Mouse (Mus musculus) liver, embryonic 11.5 days (tissue): ENCODE data around the gene Tmem260. TPM values are rescaled to one million over a fixed set of nuclear protein-coding genes. Genes with fewer than 3 reads are reported as not detected.

Experiments
- ATAC-seq: fragments of 200-750 bp; cut with Nextera tagmentation; replicated peaks from 2 replicates; pipeline ENCODE4 v1.8.0; 2017; ENCODE audit warnings: moderate number of reproducible peaks, mild to moderate bottlenecking, moderate TSS enrichment, moderate library complexity; ENCODE audit not compliant: low FRiP score
- DNase-seq: peaks from one replicate; pipeline ENCODE4 v3.0.0-alpha.2; 2017; ENCODE audit warnings: low spot score
- H3K27ac ChIP-seq: fragments of 300-500 bp; sonication (generic); 2 replicates; pipeline ENCODE4 v1.5.1; 2014; ENCODE audit warnings: mild to moderate bottlenecking, low read depth, low read length, control low read depth
- H3K27me3 ChIP-seq: fragments of 300-500 bp; sonication (generic); replicated peaks from 2 replicates; pipeline ENCODE4 v1.6.1; 2014; ENCODE audit warnings: low read length, mixed read lengths; ENCODE audit not compliant: control insufficient read depth, insufficient read depth
- H3K36me3 ChIP-seq: fragments of 300-500 bp; sonication (generic); 2 replicates; pipeline ENCODE4 v1.6.1; 2014; ENCODE audit warnings: mild to moderate bottlenecking, low read length, moderate library complexity, mixed read lengths; ENCODE audit not compliant: control insufficient read depth, insufficient read depth
- H3K4me1 ChIP-seq: fragments of 300-500 bp; sonication (generic); replicated peaks from 2 replicates; pipeline ENCODE4 v1.6.1; 2014; ENCODE audit warnings: low read length, mixed read lengths; ENCODE audit not compliant: control insufficient read depth, insufficient read depth
- H3K4me2 ChIP-seq: fragments of 300-500 bp; sonication (generic); 2 replicates; pipeline ENCODE4 v1.6.1; 2014; ENCODE audit warnings: mild to moderate bottlenecking, control low read depth, moderate library complexity
- H3K4me3 ChIP-seq: fragments of 300-500 bp; sonication (generic); 2 replicates; pipeline ENCODE4 v1.5.1; 2014; ENCODE audit warnings: low read depth, low read length, control low read depth
- H3K9ac ChIP-seq: fragments of 300-500 bp; sonication (generic); 2 replicates; pipeline ENCODE4 v1.6.1; 2014; ENCODE audit warnings: low read depth, low read length, control low read depth
- H3K9me3 ChIP-seq: fragments of 300-500 bp; sonication (generic); 2 replicates; pipeline ENCODE4 v1.6.1; 2016; ENCODE audit warnings: low read length, inconsistent platforms, mixed read lengths; ENCODE audit not compliant: control insufficient read depth
- WGBS: fragments of 180-500 bp; shearing (Covaris S2); extraction: QIAGEN DNeasy Blood & Tissue Kit; methylation state at CpG from one replicate; pipeline ENCODE4 v1.1.7; 2014; 5-methylcytosine and 5-hydroxymethylcytosine counted together
- polyA plus RNA-seq: library from polyadenylated mRNA; unstranded; fragments of >200 nt; fragmentation: Nextera tagmentation; extraction: Ambion mirVana; gene quantifications from 2 replicates; pipeline ENCODE4 v1.2.1, GENCODE M21; 2014

Tmem260 gene
- polyA plus RNA-seq, 1 experiment from 2014 or later: 13.8 TPM

DNA sequence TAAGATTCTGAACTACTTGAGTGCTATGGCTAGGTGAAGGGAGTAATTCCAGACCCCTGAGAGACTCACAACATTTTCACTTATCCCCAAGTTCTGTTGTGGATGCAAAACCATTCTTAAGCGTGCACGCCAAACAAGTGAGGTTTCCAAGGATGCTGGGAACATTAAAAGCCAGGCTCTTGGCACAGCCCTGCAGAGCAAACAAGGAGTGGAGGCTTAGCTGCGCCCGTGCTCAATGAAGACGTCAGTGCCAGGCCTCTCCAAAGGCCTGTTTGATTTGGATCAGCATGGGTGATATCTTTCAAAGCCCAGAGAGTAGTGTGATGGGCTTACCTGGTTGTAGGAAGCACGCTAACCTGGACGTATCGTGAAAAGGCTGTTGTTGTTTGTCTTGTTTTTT, 69.6 kb downstream of the Tmem260 start:
- ATAC-seq (no peak), DNase-seq (no peak)
- Histone ChIP-seq H3K4me1 (no peaks in the 10 kb centered on the region), H3K36me3 (no peaks in the 10 kb centered on the region), H3K9me3 (no peaks in the 10 kb centered on the region), H3K4me2 (no peak overlapping the region), H3K9ac (no peak overlapping the region), H3K27me3 (no peaks in the 10 kb centered on the region), H3K4me3 (no peak overlapping the region), H3K27ac (no peak overlapping the region)
- WGBS: 87% methylated on average over 8 of the region's 8 CpGs

DNA sequence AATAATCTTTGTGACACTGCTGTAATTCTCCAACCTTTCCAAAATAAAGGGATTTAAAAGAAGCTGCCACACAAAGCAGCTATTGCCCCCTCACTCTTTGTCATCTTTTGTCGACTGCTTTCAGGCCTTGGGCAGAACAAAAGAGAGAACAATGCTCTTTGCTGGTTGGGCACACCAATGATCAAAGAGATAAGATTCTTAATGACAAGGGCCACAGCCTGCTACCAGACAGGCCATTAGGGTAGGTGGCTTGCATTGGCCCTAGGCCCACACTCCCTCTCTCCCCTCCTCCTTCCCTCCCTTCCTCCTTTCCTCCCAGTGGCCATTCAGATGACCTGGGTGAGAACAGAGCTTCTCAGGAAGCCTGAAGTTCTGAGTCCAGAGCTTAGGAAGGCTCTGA, 77.4 kb downstream of the Tmem260 start:
- DNase-seq (no peak), ATAC-seq (no peak)
- Histone ChIP-seq H3K36me3 (no peaks in the 10 kb centered on the region), H3K9me3 (no peaks in the 10 kb centered on the region), H3K27me3 (no peaks in the 10 kb centered on the region; the same call in 1 of the 2 replicates), H3K9ac (no peak overlapping the region), H3K4me1 (no peaks in the 10 kb centered on the region), H3K27ac (no peak overlapping the region), H3K4me3 (no peak overlapping the region), H3K4me2 (no peak overlapping the region)
- WGBS: 32% methylated on average over 1 of the region's 1 CpGs

DNA sequence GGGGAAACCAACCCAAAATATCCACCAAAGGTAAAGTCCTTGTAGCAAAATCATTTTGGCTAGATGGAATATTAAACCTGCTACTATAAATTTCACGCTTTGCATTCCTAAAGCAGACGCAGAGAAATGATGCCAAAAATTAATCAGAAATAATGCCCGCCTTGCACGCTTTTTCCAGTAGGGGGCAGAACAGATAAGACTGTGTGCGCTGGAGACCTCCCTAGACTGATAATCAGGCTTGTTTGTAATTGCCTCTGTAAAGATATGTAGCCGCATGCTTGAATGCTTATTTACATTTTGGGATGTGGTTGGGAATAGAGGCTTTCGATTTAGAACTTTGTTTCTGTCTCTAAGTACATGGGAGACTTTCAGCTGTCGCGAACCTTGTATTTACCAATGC, 78.2 kb downstream of the Tmem260 start:
- Histone ChIP-seq H3K9me3 (no peaks in the 10 kb centered on the region), H3K4me3 (no peak overlapping the region), H3K36me3 (no peaks in the 10 kb centered on the region), H3K9ac (no peak overlapping the region), H3K4me1 (no peaks in the 10 kb centered on the region), H3K27ac (no peak overlapping the region), H3K27me3 (no peaks in the 10 kb centered on the region; the same call in 1 of the 2 replicates), H3K4me2 (no peak overlapping the region)
- WGBS: 51% methylated on average over 9 of the region's 9 CpGs
- no peak for DNase-seq
- no peak for ATAC-seq

DNA sequence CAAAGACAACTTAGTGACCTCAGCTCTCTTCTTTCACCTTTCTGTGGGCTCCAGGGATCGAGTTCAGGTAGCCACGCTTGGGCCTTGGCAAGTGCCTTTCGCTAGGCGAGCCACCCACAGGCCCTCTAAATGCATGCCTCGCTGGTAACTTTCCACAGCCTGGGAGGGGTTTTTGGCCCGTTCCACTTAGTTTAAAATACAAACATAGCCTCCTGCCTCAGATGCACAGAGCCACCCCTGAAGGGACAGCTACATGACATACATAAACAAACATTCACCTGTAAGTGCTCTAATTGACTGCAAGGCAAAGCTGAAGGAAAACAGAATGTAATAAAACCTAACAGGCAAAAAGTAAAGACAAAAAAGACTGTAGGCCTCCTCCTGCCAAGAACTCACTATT, 79.1 kb downstream of the Tmem260 start:
- ATAC-seq (no peak), DNase-seq (no peak)
- H3K4me1 ChIP-seq: no peaks in the 10 kb centered on the region
- no peaks in the 10 kb centered on the region for H3K36me3 ChIP-seq
- no peak overlapping the region for H3K9ac ChIP-seq
- no peak overlapping the region for H3K27ac ChIP-seq
- WGBS: 67% methylated on average over 6 of the region's 6 CpGs
- H3K4me3 ChIP-seq: no peak overlapping the region
- H3K4me2 ChIP-seq: no peak overlapping the region
- no peaks in the 10 kb centered on the region for H3K9me3 ChIP-seq
- no peaks in the 10 kb centered on the region; the same call in 1 of the 2 replicates for H3K27me3 ChIP-seq

DNA sequence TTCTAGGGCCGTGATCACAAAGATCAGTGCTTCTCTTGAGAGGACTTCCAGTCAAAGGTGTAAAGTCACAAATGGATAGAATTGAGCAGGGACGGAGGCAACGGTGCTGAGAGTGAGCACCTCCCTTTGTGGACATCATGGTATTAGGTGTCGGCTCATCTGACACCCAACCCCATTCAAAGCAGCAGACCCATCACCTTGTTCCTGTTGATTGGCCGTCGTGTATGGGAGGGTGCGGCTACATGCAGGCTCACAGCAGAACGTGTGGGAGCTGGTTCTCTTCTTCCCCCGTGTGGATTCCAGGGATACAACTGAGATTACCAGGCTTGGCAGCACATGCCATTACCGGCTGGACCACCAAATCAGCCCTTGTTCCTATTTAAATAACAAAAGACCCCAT, 84.7 kb downstream of the Tmem260 start:
- ATAC-seq: no peak
- Histone ChIP-seq H3K9ac (no peak overlapping the region), H3K4me3 (no peak overlapping the region), H3K9me3 (no peaks in the 10 kb centered on the region), H3K36me3 (no peaks in the 10 kb centered on the region), H3K4me2 (no peak overlapping the region), H3K27ac (no peak overlapping the region), H3K4me1 (no peaks in the 10 kb centered on the region), H3K27me3 (no peaks in the 10 kb centered on the region)
- DNase-seq: no peak
- 64% methylated on average over 10 of the region's 10 CpGs for WGBS

DNA sequence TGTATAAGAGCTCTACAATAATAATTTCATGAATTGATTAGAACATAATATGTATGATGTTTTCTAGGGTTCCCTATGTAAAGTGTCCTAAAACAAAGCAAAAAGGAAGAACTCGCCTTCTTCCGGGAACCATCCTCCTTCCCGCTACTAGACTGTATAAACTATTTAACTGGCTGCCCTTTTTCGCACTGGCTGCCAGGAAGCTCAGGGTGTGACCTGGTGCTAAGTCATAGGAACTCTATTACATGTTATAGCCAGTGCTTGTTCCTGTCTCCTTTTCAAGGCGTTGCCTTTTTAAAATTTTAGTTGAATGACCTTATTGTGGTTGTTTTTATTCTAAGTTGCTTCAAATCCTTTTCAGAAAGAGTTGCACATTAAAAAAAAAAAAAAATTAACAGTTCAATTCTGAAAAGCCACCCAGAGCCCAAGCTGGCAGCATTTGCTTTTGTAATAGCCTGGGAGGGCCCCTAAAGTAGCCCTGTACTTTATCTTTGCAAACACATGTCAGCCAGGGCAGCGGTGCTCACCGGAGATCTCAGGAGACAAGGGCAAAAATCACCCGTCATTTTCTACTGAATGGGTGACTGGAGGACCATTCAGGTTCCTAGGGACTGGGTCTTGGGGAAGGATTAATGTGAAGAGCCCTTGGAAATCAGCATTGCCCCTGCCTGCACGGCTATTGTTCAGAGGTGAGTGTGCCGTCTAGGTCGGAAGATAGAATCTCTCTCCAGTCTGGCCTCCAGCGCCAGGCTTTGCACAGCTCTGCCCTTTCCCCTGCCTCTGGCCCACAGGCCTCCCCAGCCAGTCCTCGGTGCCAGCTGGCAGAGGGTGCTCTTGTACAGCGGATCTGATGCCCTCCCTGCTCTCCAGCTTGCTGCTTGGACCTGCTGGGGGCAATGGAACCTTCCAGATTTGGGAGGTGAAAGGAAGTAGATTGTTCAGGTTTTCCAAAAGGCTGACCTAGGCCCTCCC, 92.2 kb downstream of the Tmem260 start:
- ATAC-seq (peak; percentile 95), DNase-seq (peak; percentile 44)
- H3K27me3 ChIP-seq: no peaks in the 10 kb centered on the region
- WGBS: 51% methylated on average over 14 of the region's 14 CpGs
- no peaks in the 10 kb centered on the region for H3K9me3 ChIP-seq
- peaks cover 7% of the 10 kb centered on the region for H3K4me1 ChIP-seq
- peak overlapping the region; percentile 71 for H3K9ac ChIP-seq
- peak overlapping the region; percentile 62 for H3K4me2 ChIP-seq
- peak overlapping the region; percentile 43 for H3K4me3 ChIP-seq
- H3K27ac ChIP-seq: peak overlapping the region; percentile 94
- H3K36me3 ChIP-seq: no peaks in the 10 kb centered on the region

DNA sequence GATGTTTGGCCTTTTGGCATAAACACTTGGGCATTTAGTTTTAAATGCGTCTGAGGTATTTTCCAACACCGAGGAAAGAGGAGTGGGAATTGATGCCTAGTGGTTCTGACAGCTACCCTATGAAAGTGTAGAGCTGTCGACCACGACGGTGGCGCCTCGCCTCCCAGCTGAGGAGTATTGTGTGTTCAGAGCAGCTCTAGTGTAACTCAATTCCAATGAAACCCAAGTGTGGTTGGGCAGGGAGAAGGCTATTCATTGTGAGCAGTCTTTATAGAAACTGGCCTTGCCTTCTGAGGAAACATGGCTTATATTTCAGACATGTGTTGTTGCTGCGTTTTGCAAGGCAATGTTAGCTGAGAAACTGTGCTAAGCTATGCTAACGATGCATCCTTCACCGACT, 99.2 kb downstream of the Tmem260 start:
- no peaks in the 10 kb centered on the region for H3K36me3 ChIP-seq
- ATAC-seq (no peak), DNase-seq (no peak)
- H3K4me2 ChIP-seq: no peak overlapping the region
- H3K27me3 ChIP-seq: no peaks in the 10 kb centered on the region
- H3K27ac ChIP-seq: no peak overlapping the region
- no peaks in the 10 kb centered on the region for H3K9me3 ChIP-seq
- H3K4me1 ChIP-seq: peaks cover 4% of the 10 kb centered on the region
- 76% methylated on average over 10 of the region's 10 CpGs for WGBS
- H3K4me3 ChIP-seq: no peak overlapping the region
- no peak overlapping the region for H3K9ac ChIP-seq

DNA sequence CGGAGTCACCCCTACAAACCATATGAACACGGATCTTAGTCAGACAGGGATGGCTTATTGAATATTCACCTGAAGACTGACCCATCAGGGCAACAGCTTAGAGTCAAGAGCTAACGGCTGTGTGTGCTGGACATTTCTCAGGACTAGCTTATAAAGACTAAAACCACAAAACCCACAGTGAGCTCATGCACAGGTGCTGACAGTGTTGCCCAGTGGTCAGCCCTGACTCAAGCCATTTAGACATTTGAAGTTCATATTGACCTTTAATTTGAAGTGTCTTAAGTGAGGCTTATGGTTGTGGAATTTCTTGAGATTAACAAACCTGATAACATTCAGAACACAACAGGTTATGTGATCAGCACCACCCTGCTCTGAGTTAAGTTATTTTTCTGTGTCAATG, 100.1 kb downstream of the Tmem260 start:
- DNase-seq (no peak), ATAC-seq (no peak)
- Histone ChIP-seq H3K27ac (no peak overlapping the region), H3K4me1 (peaks cover 4% of the 10 kb centered on the region; the same call in 1 of the 2 replicates), H3K36me3 (no peaks in the 10 kb centered on the region), H3K9me3 (no peaks in the 10 kb centered on the region), H3K27me3 (no peaks in the 10 kb centered on the region), H3K4me3 (no peak overlapping the region), H3K4me2 (no peak overlapping the region), H3K9ac (no peak overlapping the region)
- 71% methylated on average over 3 of the region's 3 CpGs for WGBS

DNA sequence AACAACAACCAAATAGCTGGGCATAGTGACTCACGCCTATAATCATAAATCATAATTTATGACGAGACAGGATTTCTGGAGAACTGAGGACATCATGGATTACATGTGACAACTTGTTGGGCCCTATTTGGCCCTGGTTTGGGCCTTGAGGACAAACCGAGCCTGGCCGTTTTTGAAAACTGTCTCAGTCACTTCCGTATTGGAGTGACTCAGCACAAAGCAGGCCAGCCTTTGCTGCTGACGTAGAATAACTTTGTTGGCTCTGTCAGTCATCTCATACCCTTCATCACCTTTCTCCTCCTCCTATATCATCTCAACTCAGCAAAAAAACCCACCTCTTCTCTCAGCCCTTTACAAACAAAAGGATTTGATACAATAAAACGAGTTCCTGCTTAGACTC, 103.8 kb downstream of the Tmem260 start:
- Histone ChIP-seq H3K36me3 (no peaks in the 10 kb centered on the region), H3K4me3 (no peak overlapping the region), H3K9me3 (no peaks in the 10 kb centered on the region), H3K4me2 (no peak overlapping the region), H3K27me3 (no peaks in the 10 kb centered on the region), H3K4me1 (no peaks in the 10 kb centered on the region; the same call in 1 of the 2 replicates), H3K27ac (no peak overlapping the region), H3K9ac (no peak overlapping the region)
- ATAC-seq: no peak
- no peak for DNase-seq
- WGBS: 73% methylated on average over 7 of the region's 7 CpGs
